Mouse (Mus musculus) embryonic facial prominence, embryonic 15.5 days (tissue): Measurements from ENCODE around the gene Xpo5. TPM values are rescaled to one million over a fixed set of nuclear protein-coding genes. Genes with fewer than 3 reads are reported as not detected.

Experiments used
- ATAC-seq: fragments of 200-750 bp; cut with Nextera tagmentation; 2 replicates; pipeline ENCODE4 v1.8.0; 2017; ENCODE audit warnings: low read depth, moderate TSS enrichment; ENCODE audit not compliant: insufficient number of reproducible peaks, low FRiP score, low TSS enrichment
- H3K27ac ChIP-seq: fragments of 300-500 bp; sonication (generic); replicated peaks from 2 replicates; pipeline ENCODE4 v1.5.1; 2015; ENCODE audit warnings: mild to moderate bottlenecking, inconsistent platforms
- H3K27me3 ChIP-seq: fragments of 300-500 bp; sonication (generic); 2 replicates; pipeline ENCODE4 v1.6.1; 2015; ENCODE audit warnings: inconsistent platforms
- H3K36me3 ChIP-seq: fragments of 300-500 bp; sonication (generic); 2 replicates; pipeline ENCODE4 v1.6.1; 2015; ENCODE audit warnings: mild to moderate bottlenecking, inconsistent platforms
- H3K4me1 ChIP-seq: fragments of 300-500 bp; sonication (generic); 2 replicates; pipeline ENCODE4 v1.6.1; 2015; ENCODE audit warnings: inconsistent platforms
- H3K4me2 ChIP-seq: fragments of 300-500 bp; sonication (generic); replicated peaks from 2 replicates; pipeline ENCODE4 v1.6.1; 2015; ENCODE audit warnings: mild to moderate bottlenecking, inconsistent platforms
- H3K4me3 ChIP-seq: fragments of 300-500 bp; sonication (generic); replicated peaks from 2 replicates; pipeline ENCODE4 v1.5.1; 2015; ENCODE audit warnings: mild to moderate bottlenecking, inconsistent platforms
- H3K9ac ChIP-seq: fragments of 300-500 bp; sonication (generic); 2 replicates; pipeline ENCODE4 v1.6.1; 2015; ENCODE audit warnings: inconsistent platforms
- H3K9me3 ChIP-seq: fragments of 300-500 bp; sonication (generic); replicated peaks from 2 replicates; pipeline ENCODE4 v1.6.1; 2016; ENCODE audit warnings: inconsistent platforms
- WGBS: fragments of 180-500 bp; shearing (Covaris S2); methylation state at CpG from one replicate; pipeline ENCODE4 v1.1.7; 2015; 5-methylcytosine and 5-hydroxymethylcytosine counted together
- polyA plus RNA-seq: library from polyadenylated mRNA; unstranded; fragments of >200 nt; fragmentation: Nextera tagmentation; extraction: Ambion mirVana; gene quantifications from 2 replicates; pipeline ENCODE4 v1.2.1, GENCODE M21; 2015

The Xpo5 gene
- polyA plus RNA-seq, 1 experiment from 2014 or later, result 35.0 TPM

- no peak for ATAC-seq
- H3K4me3 ChIP-seq, result no peak overlapping the region
- WGBS, result 80% methylated on average over 5 of the region's 5 CpGs
- H3K9ac ChIP-seq, result no peak overlapping the region
- no peaks in the 10 kb centered on the region for H3K27me3 ChIP-seq
- H3K4me2 ChIP-seq, result no peak overlapping the region
- H3K27ac ChIP-seq, result peak overlapping the region; percentile 86; the same call in 1 of the 2 replicates
- H3K4me1 ChIP-seq, result peaks cover 81% of the 10 kb centered on the region
- H3K36me3 ChIP-seq, result peaks cover 38% of the 10 kb centered on the region
- H3K9me3 ChIP-seq, result no peaks in the 10 kb centered on the region
Observed at GRCm38 (mm10) chr17:46272675-46273074, 70.1 kb downstream of the Xpo5 start.

GRCm38 (mm10) chr17:46273803-46274236, 71.2 kb downstream of the Xpo5 start:
- H3K4me3 ChIP-seq, result no peak overlapping the region
- peak overlapping the region; percentile 86 for H3K27ac ChIP-seq
- peaks cover 85% of the 10 kb centered on the region for H3K4me1 ChIP-seq
- H3K27me3 ChIP-seq, result no peaks in the 10 kb centered on the region
- 0 out of 2 replicates have a peak overlapping the region, but pooled peaks have one; percentile 0 for H3K9ac ChIP-seq
- 4% methylated on average over 1 of the region's 1 CpGs for WGBS
- H3K9me3 ChIP-seq, result no peaks in the 10 kb centered on the region
- 0 out of 2 replicates have a peak overlapping the region, but pooled peaks have one; percentile 8 for H3K4me2 ChIP-seq
- peaks cover 35% of the 10 kb centered on the region for H3K36me3 ChIP-seq
- peak; percentile 72 for ATAC-seq

GRCm38 (mm10) chr17:46274465-46274864, 71.9 kb downstream of the Xpo5 start:
- no peak for ATAC-seq

DNA sequence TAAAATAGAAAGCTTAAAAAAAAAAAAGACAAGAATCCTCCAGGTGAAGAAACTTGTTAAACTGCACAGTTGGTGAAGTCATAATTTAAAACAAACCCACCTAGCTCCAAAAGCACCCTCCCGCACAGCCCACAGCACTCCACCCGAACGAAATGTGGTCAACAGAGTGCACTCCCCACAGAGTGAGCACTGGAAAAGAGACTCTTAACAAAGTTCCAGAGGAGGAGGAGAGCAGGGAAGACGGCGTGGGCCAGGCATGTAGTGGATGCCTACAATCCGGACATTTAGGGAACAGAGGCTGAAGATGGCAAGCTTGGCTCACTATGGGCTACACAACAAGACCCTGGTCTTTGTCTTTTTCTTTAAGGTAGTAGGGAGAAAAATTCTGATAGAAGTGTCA, 72.5 kb downstream of the Xpo5 start:
- Histone ChIP-seq H3K9ac (no peak overlapping the region), H3K36me3 (peaks cover 37% of the 10 kb centered on the region), H3K9me3 (no peaks in the 10 kb centered on the region), H3K4me1 (peaks cover 78% of the 10 kb centered on the region), H3K4me3 (no peak overlapping the region), H3K4me2 (0 out of 2 replicates have a peak overlapping the region, but pooled peaks have one; percentile 8), H3K27ac (peak overlapping the region; percentile 28; the same call in 1 of the 2 replicates), H3K27me3 (no peaks in the 10 kb centered on the region)
- no peak for ATAC-seq
- whole genome bisulfite sequencing, result 57% methylated on average over 6 of the region's 6 CpGs

More at GRCm38 (mm10) chr17:46274465-46274864, 71.9 kb downstream of the Xpo5 start:
- Histone ChIP-seq H3K4me3 (0 out of 2 replicates have a peak overlapping the region, but pooled peaks have one; percentile 1), H3K9ac (no peak overlapping the region), H3K9me3 (no peaks in the 10 kb centered on the region), H3K27me3 (no peaks in the 10 kb centered on the region), H3K4me2 (0 out of 2 replicates have a peak overlapping the region, but pooled peaks have one; percentile 8), H3K36me3 (peaks cover 39% of the 10 kb centered on the region), H3K27ac (peak overlapping the region; percentile 86), H3K4me1 (peaks cover 84% of the 10 kb centered on the region)
- WGBS, result 32% methylated on average over 6 of the region's 6 CpGs

- Histone ChIP-seq H3K4me2 (no peak overlapping the region), H3K9me3 (no peaks in the 10 kb centered on the region), H3K4me3 (no peak overlapping the region), H3K9ac (no peak overlapping the region), H3K27me3 (no peaks in the 10 kb centered on the region), H3K4me1 (peaks cover 76% of the 10 kb centered on the region), H3K36me3 (peaks cover 36% of the 10 kb centered on the region), H3K27ac (0 out of 2 replicates have a peak overlapping the region, but pooled peaks have one; percentile 28)
- WGBS, result 91% methylated on average over 10 of the region's 10 CpGs
- ATAC-seq, result no peak
Observed at GRCm38 (mm10) chr17:46275506-46275905, 72.9 kb downstream of the Xpo5 start.

- WGBS, result 13% methylated on average over 4 of the region's 4 CpGs
- ATAC-seq, result 0 out of 2 replicates have a peak, but pooled peaks have one; percentile 16
- Histone ChIP-seq H3K4me2 (no peak overlapping the region), H3K36me3 (peaks cover 24% of the 10 kb centered on the region), H3K4me3 (no peak overlapping the region), H3K9ac (no peak overlapping the region), H3K27me3 (no peaks in the 10 kb centered on the region), H3K27ac (peak overlapping the region; percentile 79), H3K4me1 (peaks cover 76% of the 10 kb centered on the region), H3K9me3 (no peaks in the 10 kb centered on the region)
Observed at GRCm38 (mm10) chr17:46277586-46277985, 75.0 kb downstream of the Xpo5 start.

DNA sequence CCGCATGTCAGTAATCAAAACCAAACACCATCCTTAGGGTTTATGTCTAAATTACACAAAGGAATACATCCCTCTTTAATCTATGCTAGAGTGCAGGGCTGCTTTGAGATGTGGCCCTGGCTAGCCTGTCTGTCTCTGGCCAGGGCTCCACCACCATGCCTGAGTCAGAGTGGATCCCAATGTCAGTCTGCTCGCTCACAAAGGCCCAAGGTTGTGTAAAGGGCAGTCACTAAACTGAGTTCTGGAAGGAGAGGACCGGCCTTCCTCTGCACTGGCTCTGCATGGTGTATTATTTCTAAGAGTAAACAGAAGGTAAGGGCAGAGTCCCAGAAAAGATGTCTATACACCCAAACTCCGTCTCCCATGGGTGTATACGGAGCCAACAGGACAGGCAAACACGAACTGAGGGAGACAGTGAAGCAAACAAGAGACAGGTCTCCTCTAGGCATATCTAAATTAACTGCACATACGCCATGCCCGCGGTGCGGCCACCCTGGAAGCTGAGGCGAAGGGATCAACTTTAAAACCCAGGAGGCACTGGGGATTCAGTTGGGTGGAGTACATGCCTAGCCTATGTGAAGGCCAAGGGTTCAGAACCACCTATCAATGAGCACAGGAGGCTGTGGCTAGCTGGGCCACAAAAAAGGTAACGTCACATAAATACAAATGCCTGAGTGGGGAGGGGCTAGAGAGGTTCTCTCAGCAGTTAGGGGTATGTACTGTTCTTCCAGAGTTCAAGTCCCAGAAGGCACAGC, 75.6 kb downstream of the Xpo5 start:
- H3K36me3 ChIP-seq, result peaks cover 24% of the 10 kb centered on the region
- H3K27me3 ChIP-seq, result no peaks in the 10 kb centered on the region
- no peak; the same call in 1 of the 2 replicates for ATAC-seq
- H3K4me2 ChIP-seq, result peak overlapping the region; percentile 3
- H3K4me3 ChIP-seq, result no peak overlapping the region
- no peak overlapping the region for H3K9ac ChIP-seq
- no peaks in the 10 kb centered on the region for H3K9me3 ChIP-seq
- peak overlapping the region; percentile 79 for H3K27ac ChIP-seq
- WGBS, result 47% methylated on average over 12 of the region's 12 CpGs
- peaks cover 74% of the 10 kb centered on the region for H3K4me1 ChIP-seq

DNA sequence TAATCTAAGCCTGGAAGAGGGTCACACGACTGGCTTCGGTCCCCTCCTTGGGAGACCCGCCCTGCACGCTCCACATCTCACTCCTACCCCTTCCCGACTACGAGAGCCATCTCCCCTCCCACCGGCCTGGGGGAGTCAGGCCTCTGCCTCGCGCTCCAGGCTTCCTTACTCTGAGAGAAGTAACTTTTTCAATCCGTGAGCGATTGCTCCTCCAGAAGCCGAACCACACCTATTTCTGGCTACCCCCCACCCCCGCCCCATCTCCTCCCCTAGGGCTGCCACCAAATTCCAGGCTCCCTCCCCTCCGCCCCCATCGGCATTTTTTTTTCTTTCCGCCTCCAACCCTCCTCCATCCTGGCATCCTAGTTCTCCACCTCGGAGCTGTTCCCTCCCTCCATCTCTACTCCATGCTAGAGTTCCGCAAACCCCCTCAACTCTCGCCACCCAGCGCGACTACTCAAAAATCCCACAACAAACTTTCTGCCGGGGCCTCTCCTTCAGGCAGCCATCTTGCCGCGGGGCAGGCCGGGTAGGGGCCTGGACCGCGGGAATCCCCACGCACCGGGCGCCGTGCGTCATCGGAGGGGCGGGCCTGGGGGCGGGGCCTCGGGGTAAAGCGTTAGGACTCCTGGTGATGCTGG, 80.0 kb downstream of the Xpo5 start, which contains the start of gene Tjap1:
Tjap1 (minus strand) TSS at position 544 of the 641 bp plus-strand sequence.
- Histone ChIP-seq H3K9ac (peak within 1 kb of the TSS; percentile 63), H3K4me3 (peak within 1 kb of the TSS; percentile 69), H3K4me1 (peaks cover 50% of the 10 kb centered on the region), H3K9me3 (no peaks in the 10 kb centered on the region), H3K4me2 (peak within 1 kb of the TSS; percentile 82), H3K36me3 (peaks cover 21% of the 10 kb centered on the region), H3K27ac (peak within 1 kb of the TSS; percentile 96), H3K27me3 (no peaks in the 10 kb centered on the region)
- ATAC-seq, result peak; percentile 94
- under 1% methylated on average over 34 of the region's 37 CpGs for WGBS

DNA sequence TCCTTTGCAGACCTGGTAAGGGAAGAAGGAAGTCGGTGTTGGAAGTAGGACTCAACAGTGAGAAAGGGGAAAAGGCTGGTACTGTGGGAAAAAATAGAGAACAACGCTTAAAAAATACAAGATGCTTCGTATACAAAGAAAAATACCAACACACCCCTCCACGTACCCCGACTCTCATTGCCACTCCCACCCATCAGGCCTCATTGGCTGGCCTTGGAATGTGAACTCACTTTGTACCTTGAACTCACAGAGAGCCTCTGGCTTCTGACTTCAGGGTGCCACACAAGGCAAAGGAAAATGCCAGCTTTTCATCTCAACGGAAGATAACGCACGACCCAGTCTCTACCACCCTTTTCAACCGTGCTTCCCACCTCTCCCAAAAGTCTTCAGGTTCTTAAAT, 80.6 kb downstream of the Xpo5 start:
- H3K4me2 ChIP-seq, result peak overlapping the region; percentile 82
- WGBS, result 20% methylated on average over 9 of the region's 9 CpGs
- no peaks in the 10 kb centered on the region for H3K27me3 ChIP-seq
- ATAC-seq, result peak; percentile 2; the same call in 1 of the 2 replicates
- no peak overlapping the region for H3K9ac ChIP-seq
- H3K9me3 ChIP-seq, result no peaks in the 10 kb centered on the region
- peak overlapping the region; percentile 96 for H3K27ac ChIP-seq
- H3K36me3 ChIP-seq, result peaks cover 21% of the 10 kb centered on the region
- peaks cover 52% of the 10 kb centered on the region for H3K4me1 ChIP-seq
- peak overlapping the region; percentile 69 for H3K4me3 ChIP-seq

DNA sequence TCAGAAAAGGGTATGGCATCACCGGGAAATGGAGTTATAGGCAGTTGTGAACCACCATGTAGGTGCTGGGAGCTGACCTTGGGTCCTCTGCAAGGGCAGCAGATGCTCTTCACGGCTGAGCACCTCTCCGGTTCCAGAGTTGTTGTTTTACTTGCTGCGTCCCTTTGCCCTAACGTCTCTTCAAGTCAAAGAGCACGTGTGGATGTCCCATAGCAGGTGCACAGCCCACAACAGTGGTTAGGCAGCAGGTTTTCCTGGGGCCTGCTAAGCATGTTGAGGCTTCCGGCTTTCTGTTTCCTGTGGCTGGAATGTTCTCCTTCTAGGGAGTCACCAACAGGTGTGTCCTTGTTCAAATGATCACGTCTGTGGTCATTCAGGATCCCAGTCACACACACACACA, 81.3 kb downstream of the Xpo5 start:
- 78% methylated on average over 8 of the region's 8 CpGs for WGBS
- Histone ChIP-seq H3K27me3 (no peaks in the 10 kb centered on the region), H3K9ac (no peak overlapping the region), H3K9me3 (no peaks in the 10 kb centered on the region), H3K36me3 (peaks cover 15% of the 10 kb centered on the region), H3K27ac (no peak overlapping the region), H3K4me3 (no peak overlapping the region), H3K4me2 (no peak overlapping the region), H3K4me1 (peaks cover 47% of the 10 kb centered on the region)
- no peak for ATAC-seq

GRCm38 (mm10) chr17:46284653-46285052, 82.1 kb downstream of the Xpo5 start:
- no peak overlapping the region for H3K9ac ChIP-seq
- H3K4me3 ChIP-seq, result no peak overlapping the region
- H3K4me2 ChIP-seq, result no peak overlapping the region
- H3K9me3 ChIP-seq, result no peaks in the 10 kb centered on the region
- H3K27ac ChIP-seq, result no peak overlapping the region
- H3K4me1 ChIP-seq, result peaks cover 44% of the 10 kb centered on the region
- 57% methylated on average over 7 of the region's 7 CpGs for WGBS
- H3K27me3 ChIP-seq, result no peaks in the 10 kb centered on the region
- H3K36me3 ChIP-seq, result peaks cover 8% of the 10 kb centered on the region
- ATAC-seq, result no peak
